Mouse (Mus musculus) MEL (cell line): ENCODE measurements at regions not wholly inside any gene's neighbourhood (a gene's known extent, or its start where the extent isn't known, plus 50 kb on each side); places are given as distances from the start of the nearest gene placed in this dataset.

Experiments
- DNase-seq: peaks from one replicate; pipeline ENCODE4 v3.0.0; 2011; ENCODE audit warnings: low read depth, low spot score
- H3K27ac ChIP-seq: 2 replicates; pipeline ENCODE4 v1.5.1; 2012; ENCODE audit warnings: low read depth, mild to moderate bottlenecking, control low read depth, low read length, moderate library complexity; ENCODE audit not compliant: control insufficient read depth
- H3K27me3 ChIP-seq, 2 experiments: fragments of 150-350 bp in 1 of 2; sonication (generic) in 1 of 2; 2 replicates each; pipeline ENCODE4 v1.6.1; 2012; ENCODE audit warnings: low read length in 2 of 2, mild to moderate bottlenecking in 2 of 2, improper control_type of control experiment in 1 of 2, moderate library complexity in 1 of 2; ENCODE audit not compliant: insufficient read depth in 2 of 2, control insufficient read depth in 1 of 2
- H3K36me3 ChIP-seq, 2 experiments: 2 replicates each; pipeline ENCODE4 v1.6.1; 2012 to 2014; ENCODE audit warnings: low read length in 2 of 2, improper control_type of control experiment in 1 of 2, inconsistent platforms in 1 of 2, mild to moderate bottlenecking in 1 of 2; ENCODE audit not compliant: insufficient read depth in 2 of 2, control insufficient read depth in 1 of 2
- H3K4me1 ChIP-seq, 2 experiments: fragments of 150-350 bp in 1 of 2; sonication (generic) in 1 of 2; 2 replicates each; pipeline ENCODE4 v1.6.1; 2012; ENCODE audit warnings: low read length in 2 of 2, improper control_type of control experiment in 1 of 2, mild to moderate bottlenecking in 1 of 2; ENCODE audit not compliant: insufficient read depth in 2 of 2, control insufficient read depth in 1 of 2
- H3K4me3 ChIP-seq, 2 experiments: fragments of 150-350 bp in 1 of 2; sonication (generic) in 1 of 2; 2 replicates each; pipeline ENCODE4 v1.5.1; 2012; ENCODE audit warnings: low read depth in 2 of 2, low read length in 2 of 2, mild to moderate bottlenecking in 2 of 2, moderate library complexity in 2 of 2, control low read depth in 1 of 2, improper control_type of control experiment in 1 of 2; ENCODE audit not compliant: control insufficient read depth in 1 of 2, insufficient read depth in 1 of 2
- H3K79me2 ChIP-seq: 2 replicates; pipeline ENCODE4 v1.6.1; 2012; ENCODE audit warnings: mild to moderate bottlenecking, low read length, moderate library complexity; ENCODE audit not compliant: control insufficient read depth, poor library complexity, insufficient read depth
- H3K9ac ChIP-seq: 2 replicates; pipeline ENCODE4 v1.6.1; 2012; ENCODE audit warnings: low read depth, mild to moderate bottlenecking, control low read depth, low read length, moderate library complexity; ENCODE audit not compliant: control insufficient read depth, poor library complexity, severe bottlenecking
- H3K9me3 ChIP-seq: fragments of 150-350 bp; sonication (generic); replicated peaks from 2 replicates; pipeline ENCODE4 v1.6.1; 2012; ENCODE audit warnings: mild to moderate bottlenecking, low read length, improper control_type of control experiment, moderate library complexity; ENCODE audit not compliant: insufficient read depth
- CTCF ChIP-seq, 3 experiments: IDR thresholded peaks in 2 of 3; conservative IDR thresholded peaks in 1 of 3; 2 replicates each; pipeline ENCODE4 v1.5.1; 2011 to 2012; ENCODE audit warnings: low read length in 3 of 3, low read depth in 2 of 3, mild to moderate bottlenecking in 2 of 3, improper control_type of control experiment in 1 of 3, inconsistent platforms in 1 of 3, mixed read lengths in 1 of 3, moderate library complexity in 1 of 3; ENCODE audit not compliant: control insufficient read depth in 1 of 3, insufficient read depth in 1 of 3, poor library complexity in 1 of 3, severe bottlenecking in 1 of 3
- MAX ChIP-seq: IDR thresholded peaks from 2 replicates; pipeline ENCODE4 v1.6.1; 2011; ENCODE audit warnings: low read length, improper control_type of control experiment
- SIN3A ChIP-seq: IDR thresholded peaks from 2 replicates; pipeline ENCODE4 v1.6.1; 2012; ENCODE audit warnings: low read length, improper control_type of control experiment, inconsistent platforms

DNA sequence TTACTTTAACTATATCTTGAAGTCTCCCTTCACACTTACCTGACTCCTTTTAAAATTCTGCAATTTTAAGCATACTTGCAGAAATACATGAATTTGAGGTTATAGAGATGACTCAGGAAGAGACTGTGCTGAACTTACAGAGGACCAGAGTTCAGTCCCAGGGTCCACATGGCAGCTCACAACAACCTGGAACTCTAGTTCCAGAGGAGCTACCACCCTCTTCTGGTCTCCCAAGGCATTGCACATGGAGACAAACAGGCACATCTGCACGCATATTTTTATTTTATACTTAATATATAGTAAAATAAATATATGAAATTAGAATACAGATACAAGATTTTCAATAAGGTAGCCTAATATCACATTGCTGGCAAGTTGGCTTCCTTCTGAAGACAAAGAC lies 1042.1 kb downstream of the Dpp10 start:
- Histone ChIP-seq H3K79me2 (no peaks in the 10 kb centered on the region), H3K27ac (no peak overlapping the region), H3K27me3 (no peaks in the 10 kb centered on the region), H3K36me3 (no peaks in the 10 kb centered on the region)
- 0 out of 6 replicates have a peak, but pooled peaks of 1 of the 3 experiments have one; percentile 9 for TF ChIP-seq CTCF (IDR thresholded peaks at IDR 0.05 in 2 of 3, conservative IDR thresholded peaks at IDR 0.05 in 1 of 3; ENCODE audit: control insufficient read depth in 1 of 3, insufficient read depth in 1 of 3, low read depth in 2 of 3, low read length in 3 of 3, poor library complexity in 1 of 3, severe bottlenecking in 1 of 3)
- TF ChIP-seq SIN3A = no peak
- no peak for TF ChIP-seq MAX
- TF ChIP-seq, all 39 proteins: peak for 1
- no peak overlapping the region for H3K9ac ChIP-seq
- no peak overlapping the region for H3K4me3 ChIP-seq
- H3K9me3 ChIP-seq = no peaks in the 10 kb centered on the region
- no peak for DNase-seq
- no peaks in the 10 kb centered on the region for H3K4me1 ChIP-seq
